Mouse (Mus musculus) neural tube, embryonic 14.5 days (tissue): ENCODE measurements at regions not wholly inside any gene's neighbourhood (a gene's known extent, or its start where the extent isn't known, plus 50 kb on each side); places are given as distances from the start of the nearest gene placed in this dataset.

Experiments
- ATAC-seq: fragments of 200-750 bp; cut with Nextera tagmentation; 2 replicates; pipeline ENCODE4 v1.8.0; 2017; ENCODE audit warnings: low read depth, mild to moderate bottlenecking, moderate TSS enrichment, moderate library complexity
- H3K27ac ChIP-seq: fragments of 300-500 bp; sonication (generic); 2 replicates; pipeline ENCODE4 v1.5.1; 2014; ENCODE audit warnings: low read depth, mild to moderate bottlenecking, control low read depth, low read length, moderate library complexity, mixed read lengths
- H3K27me3 ChIP-seq: fragments of 300-500 bp; sonication (generic); 2 replicates; pipeline ENCODE4 v1.6.1; 2014; ENCODE audit warnings: low read length; ENCODE audit not compliant: control insufficient read depth, insufficient read depth
- H3K36me3 ChIP-seq: fragments of 300-500 bp; sonication (generic); 2 replicates; pipeline ENCODE4 v1.6.1; 2014; ENCODE audit warnings: low read length, mixed read lengths; ENCODE audit not compliant: control insufficient read depth, insufficient read depth
- H3K4me1 ChIP-seq: fragments of 300-500 bp; sonication (generic); 2 replicates; pipeline ENCODE4 v1.6.1; 2014; ENCODE audit warnings: low read length; ENCODE audit not compliant: control insufficient read depth, insufficient read depth
- H3K4me2 ChIP-seq: fragments of 300-500 bp; sonication (generic); 2 replicates; pipeline ENCODE4 v1.6.1; 2014; ENCODE audit warnings: mild to moderate bottlenecking, low read depth, low read length, control low read depth
- H3K4me3 ChIP-seq: fragments of 300-500 bp; sonication (generic); 2 replicates; pipeline ENCODE4 v1.5.1; 2014; ENCODE audit warnings: low read depth, low read length, control low read depth, mixed read lengths
- H3K9ac ChIP-seq: fragments of 300-500 bp; sonication (generic); replicated peaks from 2 replicates; pipeline ENCODE4 v1.6.1; 2014; ENCODE audit warnings: low read depth, mild to moderate bottlenecking, control low read depth, low read length, mixed read lengths
- H3K9me3 ChIP-seq: fragments of 300-500 bp; sonication (generic); 2 replicates; pipeline ENCODE4 v1.6.1; 2016; ENCODE audit warnings: low read length; ENCODE audit not compliant: control insufficient read depth
- WGBS: fragments of 180-500 bp; shearing (Covaris S2); extraction: QIAGEN DNeasy Blood & Tissue Kit; methylation state at CpG from one replicate; pipeline ENCODE4 v1.1.7; 2014; 5-methylcytosine and 5-hydroxymethylcytosine counted together

DNA sequence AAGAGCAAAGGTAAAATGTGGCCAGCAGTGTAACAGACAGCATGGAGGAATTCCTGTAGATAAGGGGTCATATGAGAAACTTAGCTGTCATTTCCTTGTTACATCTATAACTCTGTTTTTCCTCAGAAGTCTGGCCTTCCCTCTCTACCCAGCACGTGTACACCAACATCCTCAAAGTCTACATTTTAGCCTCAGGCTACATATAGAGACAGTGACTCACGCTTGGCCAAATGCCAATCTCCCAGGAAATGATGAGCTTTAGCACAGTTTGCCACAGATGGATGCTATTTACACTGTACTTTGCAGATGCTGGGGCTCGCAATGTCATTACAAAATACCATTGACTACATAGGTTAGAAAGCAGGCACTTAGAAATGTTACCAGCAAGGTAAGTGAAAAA, 1433.1 kb upstream of the Dsel start:
- Histone ChIP-seq H3K4me1 (no peaks in the 10 kb centered on the region), H3K27me3 (no peaks in the 10 kb centered on the region), H3K36me3 (no peaks in the 10 kb centered on the region), H3K9ac (no peak overlapping the region), H3K4me3 (no peak overlapping the region), H3K27ac (no peak overlapping the region), H3K9me3 (no peaks in the 10 kb centered on the region), H3K4me2 (no peak overlapping the region)
- 52% methylated on average over 3 of the region's 3 CpGs for WGBS
- no peak; the same call in 1 of the 2 replicates for ATAC-seq

DNA sequence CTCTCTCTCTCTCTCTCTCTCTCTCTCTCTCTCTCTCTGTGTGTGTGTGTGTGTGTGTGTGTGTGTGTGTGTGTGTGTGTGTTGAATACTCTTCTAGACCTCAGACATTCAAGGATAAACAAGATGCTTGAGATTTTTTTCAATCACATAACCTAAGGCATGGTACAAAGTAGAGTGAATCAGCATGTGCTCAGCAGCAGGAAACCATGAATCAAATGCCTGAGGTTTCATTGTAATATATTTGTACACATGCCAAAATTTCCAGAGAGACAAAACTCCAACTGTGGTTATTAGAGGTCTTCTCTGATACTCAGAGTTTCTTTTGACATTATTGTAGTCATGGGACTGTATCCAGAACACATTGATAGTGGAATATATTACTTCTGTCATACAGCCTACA, 1423.5 kb upstream of the Dsel start:
- Histone ChIP-seq H3K27ac (no peak overlapping the region), H3K36me3 (no peaks in the 10 kb centered on the region), H3K9me3 (no peaks in the 10 kb centered on the region), H3K4me1 (no peaks in the 10 kb centered on the region), H3K9ac (no peak overlapping the region), H3K27me3 (no peaks in the 10 kb centered on the region; the same call in 1 of the 2 replicates), H3K4me2 (no peak overlapping the region), H3K4me3 (no peak overlapping the region)
- ATAC-seq: no peak

DNA sequence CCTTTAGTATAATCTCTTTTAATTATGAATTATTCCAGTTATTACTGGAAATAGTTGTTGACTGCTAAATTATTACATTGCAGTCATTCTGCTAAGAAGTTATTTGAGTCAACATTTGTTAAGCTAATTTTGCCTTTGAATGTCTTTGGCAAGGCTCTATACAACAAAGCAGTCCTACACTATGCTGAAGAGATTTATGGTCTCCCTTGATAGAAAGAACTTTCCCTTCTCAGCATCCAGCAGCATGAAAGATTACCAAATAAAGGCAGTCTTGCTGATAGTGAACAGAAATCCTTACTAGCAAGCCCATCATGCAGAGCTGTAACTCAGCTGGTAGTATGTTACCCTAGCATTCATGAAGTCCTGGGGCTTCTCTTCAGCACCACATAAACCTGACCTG, 1419.4 kb upstream of the Dsel start:
- no peak; the same call in 1 of the 2 replicates for ATAC-seq
- no peaks in the 10 kb centered on the region; the same call in 1 of the 2 replicates for H3K27me3 ChIP-seq
- no peak overlapping the region for H3K4me2 ChIP-seq

DNA sequence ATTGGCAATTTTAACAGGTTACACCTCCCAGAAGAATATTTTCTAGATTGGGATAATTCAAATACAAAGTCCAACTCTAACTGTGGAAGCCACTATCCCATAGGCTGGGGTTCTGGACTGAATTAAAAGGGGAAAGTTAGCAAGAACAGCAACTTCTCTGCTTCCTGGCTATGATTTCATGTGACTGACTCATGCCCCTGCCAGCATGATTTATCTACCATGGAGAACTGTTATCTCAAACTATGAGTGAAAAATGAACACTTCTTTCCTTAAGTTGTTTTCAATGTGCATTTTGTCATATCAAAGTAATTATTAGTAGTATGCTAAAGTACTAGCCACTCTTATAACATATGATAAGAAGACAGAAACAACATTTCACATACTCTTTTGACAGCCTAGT, 1394.7 kb upstream of the Dsel start:
- H3K9ac ChIP-seq: no peak overlapping the region
- no peaks in the 10 kb centered on the region for H3K27me3 ChIP-seq
- H3K4me1 ChIP-seq: no peaks in the 10 kb centered on the region
- no peaks in the 10 kb centered on the region for H3K9me3 ChIP-seq
- H3K27ac ChIP-seq: no peak overlapping the region
- H3K4me2 ChIP-seq: no peak overlapping the region
- no peak overlapping the region for H3K4me3 ChIP-seq
- ATAC-seq: no peak
- H3K36me3 ChIP-seq: no peaks in the 10 kb centered on the region

More for the DNA sequence above, 1419.4 kb upstream of the Dsel start:
- Histone ChIP-seq H3K4me3 (no peak overlapping the region), H3K27ac (no peak overlapping the region), H3K9me3 (no peaks in the 10 kb centered on the region), H3K9ac (no peak overlapping the region), H3K36me3 (no peaks in the 10 kb centered on the region), H3K4me1 (no peaks in the 10 kb centered on the region)

DNA sequence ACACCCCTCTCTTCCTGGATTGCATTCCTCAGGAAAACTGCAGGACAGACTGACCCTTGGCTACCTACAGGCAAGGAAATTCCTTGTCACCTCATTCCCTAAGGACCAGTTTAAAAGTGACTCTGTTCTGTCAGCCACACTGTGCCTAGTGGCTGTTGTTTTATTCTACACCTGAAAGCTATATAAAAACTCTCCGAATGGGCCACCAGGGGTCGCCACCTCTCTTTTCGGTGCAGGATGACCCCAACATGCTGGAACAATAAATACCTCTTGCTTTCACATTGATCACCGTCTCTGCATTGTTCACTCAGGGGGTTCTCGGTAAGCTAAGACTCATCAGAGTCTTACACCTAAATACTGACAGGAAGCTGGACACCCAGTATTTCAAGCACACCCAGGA, 1382.6 kb upstream of the Dsel start:
- no peak overlapping the region for H3K4me3 ChIP-seq
- H3K27ac ChIP-seq: no peak overlapping the region
- no peaks in the 10 kb centered on the region for H3K36me3 ChIP-seq
- H3K4me1 ChIP-seq: no peaks in the 10 kb centered on the region
- no peak overlapping the region for H3K9ac ChIP-seq
- ATAC-seq: no peak
- WGBS: 62% methylated on average over 5 of the region's 5 CpGs
- no peaks in the 10 kb centered on the region for H3K9me3 ChIP-seq
- H3K4me2 ChIP-seq: no peak overlapping the region
- no peaks in the 10 kb centered on the region for H3K27me3 ChIP-seq

DNA sequence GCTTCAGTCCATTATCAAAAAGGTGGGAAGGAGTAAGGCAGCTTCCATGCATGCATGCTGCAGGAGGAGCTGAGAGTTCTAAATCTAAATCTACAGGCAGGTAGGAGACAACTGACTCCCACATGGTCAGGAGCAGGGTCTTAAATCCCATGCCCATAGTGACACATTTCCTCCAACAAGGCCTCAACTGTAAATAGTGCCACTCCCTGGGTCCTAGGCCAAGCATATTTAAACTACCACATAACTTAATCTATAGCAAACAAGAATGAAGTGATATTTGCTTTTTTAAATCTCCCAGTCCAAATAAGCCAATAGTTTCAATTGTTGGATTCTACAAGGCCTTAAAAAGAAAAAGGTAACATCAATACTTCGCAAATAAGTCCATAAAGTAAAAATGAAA, 1345.4 kb upstream of the Dsel start:
- H3K27ac ChIP-seq: no peak overlapping the region
- ATAC-seq: no peak
- no peaks in the 10 kb centered on the region for H3K27me3 ChIP-seq
- H3K9me3 ChIP-seq: no peaks in the 10 kb centered on the region
- H3K9ac ChIP-seq: no peak overlapping the region
- H3K4me1 ChIP-seq: no peaks in the 10 kb centered on the region
- no peaks in the 10 kb centered on the region for H3K36me3 ChIP-seq
- no peak overlapping the region for H3K4me3 ChIP-seq
- 84% methylated on average over 1 of the region's 1 CpGs for WGBS
- no peak overlapping the region for H3K4me2 ChIP-seq

DNA sequence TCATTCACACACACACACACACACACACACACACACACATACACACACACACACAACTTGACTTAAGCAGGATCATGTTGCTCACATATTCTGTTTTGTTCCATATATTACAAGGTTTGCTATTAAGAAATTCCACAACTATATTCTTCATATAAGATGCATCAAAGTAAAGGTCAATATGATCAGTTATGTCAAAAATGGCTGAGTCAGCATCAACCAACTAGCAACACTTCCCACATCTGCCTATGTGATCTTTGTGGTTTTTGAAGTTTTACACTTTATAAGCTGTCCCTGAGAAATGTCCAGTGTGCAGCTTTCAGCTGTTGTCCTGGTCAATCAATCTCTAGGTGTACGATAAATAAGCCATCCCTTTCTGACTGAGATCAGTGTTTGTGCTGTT, 1339.3 kb upstream of the Dsel start:
- Histone ChIP-seq H3K4me3 (no peak overlapping the region), H3K4me2 (no peak overlapping the region), H3K4me1 (no peaks in the 10 kb centered on the region), H3K36me3 (no peaks in the 10 kb centered on the region), H3K27ac (no peak overlapping the region), H3K27me3 (no peaks in the 10 kb centered on the region), H3K9ac (no peak overlapping the region), H3K9me3 (no peaks in the 10 kb centered on the region)
- WGBS: 88% methylated on average over 1 of the region's 1 CpGs
- no peak for ATAC-seq

DNA sequence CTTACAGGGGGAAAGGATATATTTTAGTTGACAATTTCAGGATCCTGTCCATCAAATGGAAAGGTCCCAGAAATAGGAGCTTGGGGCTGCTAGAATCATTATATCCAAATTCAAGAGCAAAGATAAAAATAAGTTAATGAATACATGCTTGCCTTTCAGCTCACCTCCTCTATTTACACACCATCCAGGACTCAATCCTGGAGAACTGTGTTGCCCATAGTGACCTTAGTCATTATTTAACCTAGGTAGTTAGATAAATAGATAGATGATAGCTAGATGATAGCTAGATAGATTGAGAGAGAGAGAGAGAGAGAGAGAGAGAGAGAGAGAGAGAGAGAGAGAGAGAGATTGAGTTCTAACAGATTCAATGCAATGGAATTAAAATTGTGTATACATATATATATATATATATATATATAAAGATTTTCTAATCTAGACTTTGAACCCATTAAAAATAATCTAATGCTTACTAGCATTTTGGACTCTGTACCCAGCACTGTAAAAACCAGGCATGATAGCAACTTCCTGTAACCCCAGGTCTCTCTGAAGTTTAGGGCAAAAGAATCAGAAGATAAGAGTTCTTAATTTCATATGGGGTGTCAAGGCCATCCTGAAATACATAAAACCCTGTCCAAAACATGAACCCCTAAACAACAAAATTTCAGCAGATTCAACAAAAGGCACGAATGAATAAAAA, 1329.5 kb upstream of the Dsel start:
- Histone ChIP-seq H3K27me3 (no peaks in the 10 kb centered on the region), H3K4me1 (no peaks in the 10 kb centered on the region), H3K4me3 (no peak overlapping the region), H3K4me2 (no peak overlapping the region), H3K36me3 (no peaks in the 10 kb centered on the region), H3K27ac (no peak overlapping the region), H3K9me3 (no peaks in the 10 kb centered on the region), H3K9ac (no peak overlapping the region)
- 64% methylated on average over 1 of the region's 1 CpGs for whole genome bisulfite sequencing
- no peak for ATAC-seq

DNA sequence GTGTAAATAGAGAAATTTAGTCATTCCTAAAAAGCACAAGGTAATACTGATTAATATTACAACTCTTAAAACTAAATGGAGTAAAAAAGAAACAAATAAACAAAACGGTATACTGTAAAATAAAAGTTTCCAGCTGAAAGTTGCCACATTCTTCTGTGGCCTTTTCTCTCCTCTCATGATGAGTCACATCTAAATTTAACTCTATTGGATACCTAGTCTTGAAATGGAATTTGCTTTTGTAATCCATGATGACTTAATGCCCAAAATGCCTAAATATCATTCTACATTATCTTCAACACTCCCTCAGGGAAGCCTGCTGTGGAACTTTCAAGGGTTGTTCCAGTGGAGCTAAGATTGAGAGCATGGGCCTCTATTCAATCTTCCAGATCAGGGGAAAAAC, 1298.5 kb upstream of the Dsel start:
- Histone ChIP-seq H3K9me3 (no peaks in the 10 kb centered on the region), H3K4me2 (no peak overlapping the region), H3K36me3 (no peaks in the 10 kb centered on the region), H3K4me1 (no peaks in the 10 kb centered on the region), H3K27me3 (no peaks in the 10 kb centered on the region), H3K9ac (no peak overlapping the region), H3K4me3 (no peak overlapping the region), H3K27ac (no peak overlapping the region)
- 81% methylated on average over 1 of the region's 1 CpGs for WGBS
- ATAC-seq: no peak
